ENCODE assay signal across 10 mouse cellular contexts in the genomic region with DNA sequence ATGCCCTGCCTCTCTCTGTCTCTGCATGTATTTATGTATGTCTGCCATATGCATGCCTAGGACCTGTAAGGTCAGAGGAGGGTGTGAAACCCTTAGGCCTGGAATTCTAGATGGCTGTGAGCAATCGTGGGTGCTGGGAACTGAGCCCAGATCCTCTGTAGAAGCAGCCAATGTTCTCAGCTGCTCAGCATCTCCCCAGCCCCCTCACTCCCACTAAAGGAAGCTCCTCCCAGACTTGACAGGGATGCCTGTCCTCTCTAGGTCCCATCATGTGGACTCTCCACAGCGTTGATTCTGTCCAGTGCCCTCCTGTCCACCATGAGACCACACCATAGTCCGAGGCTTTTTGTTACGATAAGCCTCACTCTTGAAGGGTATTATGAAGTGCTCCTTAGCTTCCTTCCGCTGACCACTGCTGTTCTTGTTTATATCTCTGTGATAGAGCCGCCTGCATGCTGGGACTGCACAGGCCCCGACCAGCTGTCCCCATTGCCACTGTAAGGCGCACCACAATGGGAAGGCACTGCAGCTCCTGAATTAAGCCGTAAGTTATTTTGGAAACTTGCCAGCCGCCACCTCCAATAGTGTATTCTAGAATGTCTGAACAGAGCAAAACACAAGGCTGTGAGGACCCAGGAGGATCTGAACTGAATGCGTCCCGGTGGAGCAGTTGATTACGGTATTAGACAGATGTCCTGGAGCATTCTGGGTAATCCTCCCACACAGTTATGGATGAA. TPM values are rescaled to one million over a fixed set of nuclear protein-coding genes. Genes with fewer than 3 reads are reported as not detected.
DNase-seq lines count a peak whose midpoint lies in the region; ATAC-seq and TF ChIP-seq lines count a peak whose summit lies in the region.
"Had no signal": no experiment of that assay in that cellular context is flagged by ENCODE, and none has a peak within 500 bp of the region (broad histone marks: within the 10 kb centered on the region; RNA-seq: fewer than 3 reads in every experiment).

No protein-coding gene starts in this region.

- H3K9me3 ChIP-seq in forebrain, embryonic 12.5 days: no peaks in the 10 kb centered on the region
- no peaks in the 10 kb centered on the region for H3K9me3 ChIP-seq in forebrain, embryonic 11.5 days (ENCODE audit: control insufficient read depth, low read length)
- H3K9me3 ChIP-seq in midbrain, embryonic 12.5 days: no peaks in the 10 kb centered on the region
- no peaks in the 10 kb centered on the region for H3K9me3 ChIP-seq in midbrain, embryonic 10.5 days (replicated peaks)

- H3K36me3 ChIP-seq in forebrain, embryonic 12.5 days (replicated peaks): no peaks in the 10 kb centered on the region
- no peaks in the 10 kb centered on the region for H3K36me3 ChIP-seq in forebrain, embryonic 11.5 days (ENCODE audit: control insufficient read depth, insufficient read depth, low read length)
- no peaks in the 10 kb centered on the region for H3K36me3 ChIP-seq in midbrain, embryonic 12.5 days
- H3K36me3 ChIP-seq in midbrain, embryonic 10.5 days: no peaks in the 10 kb centered on the region

- no peak for DNase-seq in forebrain, embryonic 11.5 days (ENCODE audit: low spot score)
- DNase-seq in midbrain, embryonic 10.5 days (ENCODE audit: low spot score): no peak
- peak; percentile 69 for DNase-seq in layer of hippocampus, adult 9-11 months
- DNase-seq in retina, postnatal 7 days (ENCODE audit: low read depth, low spot score): peak; percentile 53
- no peak for DNase-seq in gastrocnemius, postnatal 25 days
- DNase-seq in cerebellum, adult 2 months: no peak
- DNase-seq: cerebellum, adult 18-20 months had no signal

- no peaks in the 10 kb centered on the region for H3K27me3 ChIP-seq in forebrain, embryonic 12.5 days
- no peaks in the 10 kb centered on the region for H3K27me3 ChIP-seq in forebrain, embryonic 11.5 days (ENCODE audit: control insufficient read depth, insufficient read depth, low read length)
- no peaks in the 10 kb centered on the region for H3K27me3 ChIP-seq in midbrain, embryonic 12.5 days
- no peaks in the 10 kb centered on the region for H3K27me3 ChIP-seq in midbrain, embryonic 10.5 days (ENCODE audit: low read depth, poor library complexity, severe bottlenecking)
- no peaks in the 10 kb centered on the region for H3K27me3 ChIP-seq in cerebellum, adult 2 months (ENCODE audit: control insufficient read depth, insufficient read depth, low read length)

- no peak for TF ChIP-seq POLR2A in cerebellum, adult 2 months (IDR thresholded peaks at IDR 0.05; ENCODE audit: borderline replicate concordance, insufficient read depth, low read length)

- ATAC-seq in forebrain, embryonic 12.5 days (ENCODE audit: low FRiP score): peak; percentile 44; the same call in 1 of the 2 replicates
- no peak for ATAC-seq in forebrain, embryonic 11.5 days (replicated peaks; ENCODE audit: low FRiP score)
- peak; percentile 69 for ATAC-seq in midbrain, embryonic 12.5 days (ENCODE audit: low FRiP score, low read depth)

- WGBS in forebrain, embryonic 12.5 days: 64% methylated on average over 13 of the region's 13 CpGs
- 76% methylated on average over 13 of the region's 13 CpGs for WGBS in forebrain, embryonic 11.5 days
- 62% methylated on average over 13 of the region's 13 CpGs for WGBS in midbrain, embryonic 12.5 days
- 88% methylated on average over 13 of the region's 13 CpGs for WGBS in midbrain, embryonic 10.5 days
- 35% methylated on average over 13 of the region's 13 CpGs for WGBS in cerebellum, adult 2 months

- H3K9ac ChIP-seq in forebrain, embryonic 12.5 days: peak overlapping the region; percentile 17; the same call in 1 of the 2 replicates
- H3K9ac ChIP-seq in forebrain, embryonic 11.5 days (ENCODE audit: low read length): no peak overlapping the region; the same call in 1 of the 2 replicates
- no peak overlapping the region for H3K9ac ChIP-seq in midbrain, embryonic 12.5 days (replicated peaks)

- H3K4me1 ChIP-seq in forebrain, embryonic 12.5 days: peaks cover 9% of the 10 kb centered on the region
- H3K4me1 ChIP-seq in forebrain, embryonic 11.5 days (replicated peaks; ENCODE audit: control insufficient read depth, insufficient read depth, low read length): no peaks in the 10 kb centered on the region
- peaks cover 10% of the 10 kb centered on the region for H3K4me1 ChIP-seq in midbrain, embryonic 12.5 days
- H3K4me1 ChIP-seq in midbrain, embryonic 10.5 days: peaks cover 4% of the 10 kb centered on the region; the same call in 1 of the 2 replicates
- H3K4me1 ChIP-seq in cerebellum, adult 2 months (ENCODE audit: control insufficient read depth, insufficient read depth, low read length): peaks cover 10% of the 10 kb centered on the region

- H3K27ac ChIP-seq in forebrain, embryonic 12.5 days: peak overlapping the region; percentile 73
- no peak overlapping the region for H3K27ac ChIP-seq in forebrain, embryonic 11.5 days (ENCODE audit: low read depth, low read length)
- H3K27ac ChIP-seq in midbrain, embryonic 12.5 days (replicated peaks): peak overlapping the region; percentile 43
- no peak overlapping the region for H3K27ac ChIP-seq in midbrain, embryonic 10.5 days (replicated peaks)
- H3K27ac ChIP-seq in cerebellum, adult 2 months (ENCODE audit: insufficient read depth, low read length): no peak overlapping the region

- no peak overlapping the region for H3K4me3 ChIP-seq in forebrain, embryonic 12.5 days (replicated peaks)
- no peak overlapping the region for H3K4me3 ChIP-seq in forebrain, embryonic 11.5 days (ENCODE audit: low read depth, low read length)
- H3K4me3 ChIP-seq in midbrain, embryonic 12.5 days: no peak overlapping the region
- no peak overlapping the region for H3K4me3 ChIP-seq in midbrain, embryonic 10.5 days
- no peak overlapping the region for H3K4me3 ChIP-seq in cerebellum, adult 2 months (replicated peaks; ENCODE audit: insufficient read depth, low read depth, low read length)

- no peak for TF ChIP-seq CTCF in cerebellum, adult 2 months (IDR thresholded peaks at IDR 0.05; ENCODE audit: borderline replicate concordance, insufficient read depth, low read depth, low read length)

- H3K4me2 ChIP-seq in forebrain, embryonic 12.5 days: no peak overlapping the region
- H3K4me2 ChIP-seq in forebrain, embryonic 11.5 days (ENCODE audit: low read depth, low read length, severe bottlenecking): no peak overlapping the region
- no peak overlapping the region for H3K4me2 ChIP-seq in midbrain, embryonic 12.5 days (replicated peaks)

RNA-seq across cellular contexts. Expression of a gene that starts 40.4 kb away (rescaled TPM):
- polyA plus RNA-seq in forebrain, embryonic 12.5 days (2016; fragmentation: Nextera tagmentation; extraction: Ambion mirVana): not detected in 2 replicates
- polyA plus RNA-seq in forebrain, embryonic 11.5 days (2014; fragmentation: Nextera tagmentation; extraction: Ambion mirVana): not detected in 2 replicates
- polyA plus RNA-seq in midbrain, embryonic 12.5 days (2016; fragmentation: Nextera tagmentation; extraction: Ambion mirVana): not detected in 2 replicates
- polyA plus RNA-seq in midbrain, embryonic 10.5 days (2016; fragmentation: Nextera tagmentation; extraction: Ambion mirVana): not detected in 2 replicates
- not detected for total RNA-seq in gastrocnemius, postnatal 25 days (2021)
- polyA plus RNA-seq in cerebellum, adult 2 months (2012; rRNA removed): 1.9 and 3.1 TPM in 2 replicates
- polyA plus RNA-seq: heart, postnatal 0 days had no signal

RNA-seq across cellular contexts. Expression of a gene that starts 42.2 kb away (rescaled TPM):
- polyA plus RNA-seq in forebrain, embryonic 12.5 days (2016; fragmentation: Nextera tagmentation; extraction: Ambion mirVana): 0.54 TPM in 1 of 2 replicates, not detected in the other
- 0.19 TPM in 1 of 2 replicates, not detected in the other for polyA plus RNA-seq in forebrain, embryonic 11.5 days (2014; fragmentation: Nextera tagmentation; extraction: Ambion mirVana)
- 0.66 TPM in 1 of 2 replicates, not detected in the other for polyA plus RNA-seq in midbrain, embryonic 12.5 days (2016; fragmentation: Nextera tagmentation; extraction: Ambion mirVana)
- 0.21 and 0.33 TPM in 2 replicates for polyA plus RNA-seq in midbrain, embryonic 10.5 days (2016; fragmentation: Nextera tagmentation; extraction: Ambion mirVana)
- under 1 TPM in 1 of 2 experiments, not detected in 1; 0.18 TPM for total RNA-seq in gastrocnemius, postnatal 25 days (2021)
- polyA plus RNA-seq in cerebellum, adult 2 months (2012; rRNA removed): 0.64 and 0.67 TPM in 2 replicates

RNA-seq across cellular contexts. Expression of a gene that starts 42.3 kb away (rescaled TPM):
- 379 and 381 TPM in 2 replicates for polyA plus RNA-seq in forebrain, embryonic 12.5 days (2016; fragmentation: Nextera tagmentation; extraction: Ambion mirVana)
- 412 and 431 TPM in 2 replicates for polyA plus RNA-seq in forebrain, embryonic 11.5 days (2014; fragmentation: Nextera tagmentation; extraction: Ambion mirVana)
- polyA plus RNA-seq in midbrain, embryonic 12.5 days (2016; fragmentation: Nextera tagmentation; extraction: Ambion mirVana): 355 and 357 TPM in 2 replicates
- polyA plus RNA-seq in midbrain, embryonic 10.5 days (2016; fragmentation: Nextera tagmentation; extraction: Ambion mirVana): 456 and 487 TPM in 2 replicates
- 100 to 1,000 TPM; 669 to 811 TPM for total RNA-seq in gastrocnemius, postnatal 25 days (2021)
- 362 and 384 TPM in 2 replicates for polyA plus RNA-seq in cerebellum, adult 2 months (2012; rRNA removed)

Comparison
In these comparisons a context has a peak if more than half of its experiments do, and no peak if none do; other contexts are left out.
1. H3K27ac ChIP-seq: peak in forebrain, embryonic 12.5 days (single experiment) and midbrain, embryonic 12.5 days (single experiment); none in forebrain, embryonic 11.5 days (single experiment), midbrain, embryonic 10.5 days (single experiment) and cerebellum, adult 2 months (single experiment).
2. DNase-seq: peak in layer of hippocampus, adult 9-11 months (single experiment) and retina, postnatal 7 days (single experiment); none in forebrain, embryonic 11.5 days (single experiment), midbrain, embryonic 10.5 days (single experiment), gastrocnemius, postnatal 25 days (single experiment) and cerebellum, adult 2 months (0 of 2).